Mouse (Mus musculus): ENCODE data around the gene Pllp. TPM values are rescaled to one million over a fixed set of nuclear protein-coding genes. Genes with fewer than 3 reads are reported as not detected.

The Pllp gene
- polyA plus RNA-seq (2014; fragmentation: Illumina TruSeq; extraction: RNeasy Lipid Tissue Mini Kit (QIAGEN cat#74804); ENCODE audit: low read depth, low replicate concordance), result 3.2 TPM

DNA sequence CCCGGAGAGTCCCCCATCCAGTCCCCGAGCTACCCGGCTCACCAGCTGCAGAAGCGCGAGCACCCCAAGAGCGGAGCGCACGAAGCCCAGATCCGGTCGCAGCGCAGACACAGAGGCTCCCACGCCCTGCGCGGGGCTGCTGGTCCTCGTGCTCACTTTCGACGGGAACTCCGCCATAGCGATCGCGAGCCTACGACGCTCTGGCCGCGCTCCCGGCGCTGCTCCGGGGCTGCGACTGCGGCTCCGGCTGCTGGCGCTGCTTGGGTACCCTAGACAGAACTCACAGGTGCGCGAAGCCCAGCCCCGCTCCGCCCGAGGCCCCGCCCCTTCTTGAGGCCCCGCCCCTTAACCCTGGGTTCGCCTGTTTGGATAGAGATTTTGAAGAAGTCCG, at the start of gene Pllp:
Gene Pllp (minus strand): TSS at position 285 of the 391 bp plus-strand sequence.

DNA sequence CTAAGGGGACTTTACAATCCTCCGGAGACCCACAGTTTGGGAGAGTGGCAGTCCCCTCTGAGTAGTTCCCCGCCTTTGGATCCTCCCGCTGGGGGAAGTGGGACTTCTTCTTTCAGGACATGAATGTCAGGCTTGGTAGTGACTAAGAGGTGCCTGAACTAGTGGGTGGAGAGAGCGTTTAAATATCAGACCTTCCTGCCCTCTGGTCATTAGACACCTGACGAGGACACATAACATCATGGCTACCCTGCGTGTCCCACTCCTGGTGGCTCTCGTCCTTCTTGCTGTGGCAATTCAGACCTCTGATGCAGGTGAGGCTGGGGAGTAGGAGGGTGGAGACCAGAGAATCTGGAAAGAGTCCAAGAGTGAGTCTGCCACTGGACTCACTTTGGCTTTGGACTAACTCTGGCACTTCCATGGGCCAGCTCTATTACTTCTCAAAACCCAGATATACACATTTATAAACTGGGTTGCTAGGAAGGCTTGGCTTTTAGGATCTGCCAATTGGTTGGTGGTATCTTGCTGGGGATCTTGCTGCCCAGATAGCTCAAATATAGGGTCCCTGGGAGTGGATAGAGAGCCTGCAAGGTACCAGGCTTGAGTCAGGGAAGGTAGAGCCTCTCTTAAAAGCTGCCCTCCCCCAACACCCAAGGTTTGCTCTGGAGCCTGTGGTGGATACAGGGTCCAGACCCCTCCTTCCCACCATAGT, 49.6 kb upstream of the Pllp start, which contains the start of gene Ccl22:
Gene Ccl22 (plus strand): TSS at position 115 of the 709 bp plus-strand sequence.

DNA sequence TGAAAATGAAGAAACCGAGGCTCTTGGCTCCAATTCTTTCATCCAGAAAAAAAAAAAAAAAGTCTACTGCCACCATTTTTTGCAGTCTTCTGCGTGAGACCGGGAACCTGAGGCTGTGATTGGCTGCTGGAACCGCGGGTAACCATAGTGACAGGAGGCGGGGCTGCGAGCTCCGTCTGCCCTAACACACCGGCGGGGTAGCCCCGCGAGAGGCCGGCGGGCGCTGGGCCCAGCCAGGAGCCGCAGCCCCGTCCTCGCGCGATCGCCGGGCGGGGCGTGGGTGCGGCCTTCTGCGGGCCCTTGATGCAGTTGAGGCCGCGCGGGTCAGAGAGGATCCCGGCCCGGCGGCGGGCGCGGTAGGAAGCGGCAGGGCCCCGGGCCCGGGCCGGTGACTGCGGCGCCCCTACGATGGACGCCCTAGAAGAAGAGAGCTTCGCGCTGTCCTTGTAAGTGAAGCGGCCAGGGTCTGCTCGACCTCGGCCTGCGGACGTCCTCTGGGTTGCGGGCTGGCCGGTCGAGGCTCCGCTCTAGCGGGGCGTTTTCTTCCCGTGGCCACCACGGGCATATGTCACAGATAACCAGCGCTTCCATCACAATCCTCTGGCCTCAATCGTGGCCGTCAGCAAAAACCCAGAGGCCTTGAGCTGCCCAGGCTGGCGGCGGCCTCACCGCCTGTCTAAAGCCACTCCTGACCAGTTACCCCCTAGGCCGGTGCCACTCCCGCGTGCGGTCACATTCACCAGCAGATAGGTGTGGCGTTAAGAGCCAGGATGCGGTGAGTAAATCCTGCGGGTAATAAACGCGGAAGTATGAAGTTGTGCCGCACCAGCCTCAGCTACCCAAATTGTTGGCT, 29.4 kb downstream of the Pllp start, which contains the start of gene Arl2bp:
Gene Arl2bp (plus strand): TSS at position 145 of the 853 bp plus-strand sequence.

Other genes starting within 250 kb of the Pllp start
- 4.4 TPM for gene Cpne2, start 163.3 kb downstream of the Pllp start, polyA plus RNA-seq (2014; fragmentation: Illumina TruSeq; extraction: RNeasy Lipid Tissue Mini Kit (QIAGEN cat#74804); ENCODE audit: low read depth, low replicate concordance)
- 24.9 TPM for gene Rspry1, start 94.3 kb downstream of the Pllp start, polyA plus RNA-seq (2014; fragmentation: Illumina TruSeq; extraction: RNeasy Lipid Tissue Mini Kit (QIAGEN cat#74804); ENCODE audit: low read depth, low replicate concordance)
- gene Fam192a, start 94.3 kb downstream of the Pllp start, polyA plus RNA-seq (2014; fragmentation: Illumina TruSeq; extraction: RNeasy Lipid Tissue Mini Kit (QIAGEN cat#74804); ENCODE audit: low read depth, low replicate concordance), result 27.8 TPM
- 20.6 TPM for gene Arl2bp, start 29.7 kb downstream of the Pllp start, polyA plus RNA-seq (2014; fragmentation: Illumina TruSeq; extraction: RNeasy Lipid Tissue Mini Kit (QIAGEN cat#74804); ENCODE audit: low read depth, low replicate concordance)
- not detected for gene Ccl22, start 49.3 kb upstream of the Pllp start, polyA plus RNA-seq (2014; fragmentation: Illumina TruSeq; extraction: RNeasy Lipid Tissue Mini Kit (QIAGEN cat#74804); ENCODE audit: low read depth, low replicate concordance)
- gene Cx3cl1, start 75.7 kb upstream of the Pllp start, polyA plus RNA-seq (2014; fragmentation: Illumina TruSeq; extraction: RNeasy Lipid Tissue Mini Kit (QIAGEN cat#74804); ENCODE audit: low read depth, low replicate concordance), result not detected
- not detected for gene Ccl17, start 114.2 kb upstream of the Pllp start, polyA plus RNA-seq (2014; fragmentation: Illumina TruSeq; extraction: RNeasy Lipid Tissue Mini Kit (QIAGEN cat#74804); ENCODE audit: low read depth, low replicate concordance)
- 20.4 TPM for gene Coq9, start 142.0 kb upstream of the Pllp start, polyA plus RNA-seq (2014; fragmentation: Illumina TruSeq; extraction: RNeasy Lipid Tissue Mini Kit (QIAGEN cat#74804); ENCODE audit: low read depth, low replicate concordance)
- gene Ciapin1, start 142.1 kb upstream of the Pllp start, polyA plus RNA-seq (2014; fragmentation: Illumina TruSeq; extraction: RNeasy Lipid Tissue Mini Kit (QIAGEN cat#74804); ENCODE audit: low read depth, low replicate concordance), result 7.0 TPM
- 3.8 TPM for gene Polr2c, start 161.2 kb upstream of the Pllp start, polyA plus RNA-seq (2014; fragmentation: Illumina TruSeq; extraction: RNeasy Lipid Tissue Mini Kit (QIAGEN cat#74804); ENCODE audit: low read depth, low replicate concordance)
- gene Dok4, start 180.1 kb upstream of the Pllp start, polyA plus RNA-seq (2014; fragmentation: Illumina TruSeq; extraction: RNeasy Lipid Tissue Mini Kit (QIAGEN cat#74804); ENCODE audit: low read depth, low replicate concordance), result not detected
- not detected for gene Ccdc102a, start 221.8 kb upstream of the Pllp start, polyA plus RNA-seq (2014; fragmentation: Illumina TruSeq; extraction: RNeasy Lipid Tissue Mini Kit (QIAGEN cat#74804); ENCODE audit: low read depth, low replicate concordance)
- gene Adgrg5, start 227.4 kb upstream of the Pllp start, polyA plus RNA-seq (2014; fragmentation: Illumina TruSeq; extraction: RNeasy Lipid Tissue Mini Kit (QIAGEN cat#74804); ENCODE audit: low read depth, low replicate concordance), result not detected